Mouse (Mus musculus) cerebellum, adult 2 months (tissue): ENCODE measurements around the gene Gm9936.

Source experiments
- CTCF ChIP-seq: fragments of 200-500 bp; IDR thresholded peaks from 2 replicates; pipeline ENCODE4 v1.5.1; 2011; ENCODE audit warnings: low read depth, mild to moderate bottlenecking, control low read depth, low read length, moderate library complexity, borderline replicate concordance; ENCODE audit not compliant: insufficient read depth
- POLR2A ChIP-seq: fragments of 200-500 bp; IDR thresholded peaks from 2 replicates; pipeline ENCODE4 v1.6.1; 2011; ENCODE audit warnings: low read length, control low read depth, borderline replicate concordance; ENCODE audit not compliant: insufficient read depth

GRCm38 (mm10) chr5:114902413-114902812 lies 43.9 kb upstream of the Gm9936 start:
- TF ChIP-seq POLR2A: no peak
- peak; percentile 50 for TF ChIP-seq CTCF
